Mouse (Mus musculus): ENCODE measurements around the gene Phtf2.

DNA sequence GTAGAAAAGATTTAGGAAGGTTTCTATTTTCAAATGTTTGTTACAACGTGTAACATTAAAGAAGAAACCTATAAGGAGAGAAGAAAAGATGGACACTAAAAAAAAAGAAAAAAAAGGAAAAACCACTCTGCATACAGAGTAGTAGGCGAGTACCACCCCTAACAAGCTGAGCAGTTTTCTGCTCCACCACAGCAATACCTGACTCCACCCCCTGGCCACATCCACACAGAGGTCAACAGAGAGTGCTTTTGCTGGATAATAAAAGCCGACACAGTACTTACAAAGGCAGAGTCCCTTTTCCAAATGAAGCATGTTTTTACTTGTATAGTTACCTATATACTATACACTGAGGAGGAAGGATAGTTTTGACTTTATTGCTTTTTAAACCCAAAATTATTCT lies 42.7 kb upstream of the Phtf2 start:
- TF ChIP-seq CTCF (IDR thresholded peaks at IDR 0.05; ENCODE audit: extremely low read depth, insufficient read depth, insufficient read length, insufficient replicate concordance) (no peak), POLR2A (IDR thresholded peaks at IDR 0.05; ENCODE audit: low read depth, low read length) (no peak)

Measured in spleen, adult 2 months (tissue).